Mouse (Mus musculus): Measurements from ENCODE around the gene Stat1.
A peak's percentile ranks its signal among the peaks of the same experiment; 100 is the strongest.

- TF ChIP-seq CTCF (conservative IDR thresholded peaks at IDR 0.05; ENCODE audit: low read length) (peak; percentile 52; the same call in 1 of the 2 replicates), POU5F1 (IDR thresholded peaks at IDR 0.05; ENCODE audit: borderline replicate concordance, low read length) (no peak), NANOG (IDR thresholded peaks at IDR 0.05; ENCODE audit: borderline replicate concordance, low read length) (no peak)
These were observed 18.7 kb upstream of the Stat1 start for GRCm38 (mm10) chr1:52100496-52100895.
